Comparison of ENCODE assay signal across 8 mouse cellular contexts in the genomic region with DNA sequence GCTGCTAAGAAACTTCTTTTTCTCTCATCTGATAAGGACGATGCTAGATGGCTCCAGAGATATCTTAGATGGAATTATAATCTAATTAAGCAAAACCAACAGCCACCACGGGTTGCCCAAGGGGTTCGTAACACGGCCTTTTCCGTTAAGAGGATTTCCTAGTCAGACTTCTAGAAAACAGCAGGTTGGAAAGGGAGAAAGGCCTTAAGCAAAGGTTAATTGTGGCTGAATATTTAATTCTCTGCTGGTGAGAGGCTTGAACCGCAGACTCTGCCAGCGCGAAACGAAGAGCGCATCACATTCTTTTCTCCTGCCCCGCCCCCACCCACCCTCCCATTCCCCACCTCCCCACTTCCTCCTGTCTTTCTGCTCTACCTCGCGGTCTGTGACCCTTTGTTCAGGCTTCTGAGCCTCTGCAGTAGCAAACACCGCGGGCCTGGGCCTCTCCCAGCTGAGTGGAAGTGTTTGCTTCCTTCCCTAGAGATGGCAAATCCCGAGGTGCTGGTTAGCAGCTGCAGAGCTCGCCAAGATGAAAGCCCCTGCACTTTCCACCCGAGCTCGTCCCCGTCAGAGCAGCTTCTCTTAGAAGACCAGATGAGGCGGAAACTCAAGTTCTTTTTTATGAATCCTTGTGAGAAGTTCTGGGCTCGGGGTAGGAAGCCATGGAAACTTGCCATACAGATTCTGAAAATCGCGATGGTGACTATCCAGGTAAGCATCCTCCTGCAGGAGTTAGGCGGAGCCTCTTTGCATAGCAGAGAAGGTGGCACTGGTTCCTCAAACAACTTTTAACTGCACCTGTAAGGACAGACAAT. TPM values are rescaled to one million over a fixed set of nuclear protein-coding genes. Genes with fewer than 3 reads are reported as not detected.
DNase-seq lines count a peak whose midpoint lies in the region; ATAC-seq and TF ChIP-seq lines count a peak whose summit lies in the region.

No protein-coding gene starts in this region.

- H3K36me3 ChIP-seq in heart, embryonic 10.5 days: no peaks in the 10 kb centered on the region
- no peaks in the 10 kb centered on the region for H3K36me3 ChIP-seq in midbrain, postnatal 0 days (ENCODE audit: insufficient read depth, low read length)

- no peak overlapping the region for H3K9ac ChIP-seq in midbrain, postnatal 0 days (replicated peaks; ENCODE audit: low read length, poor library complexity, severe bottlenecking)

- peak overlapping the region; percentile 57 for H3K4me3 ChIP-seq in heart, embryonic 10.5 days
- H3K4me3 ChIP-seq in midbrain, postnatal 0 days (ENCODE audit: low read depth, low read length): no peak overlapping the region
- no peak overlapping the region for H3K4me3 ChIP-seq in gastrocnemius, adult 2 months

- 7% methylated on average over 25 of the region's 25 CpGs for WGBS in heart, embryonic 10.5 days
- 9% methylated on average over 25 of the region's 25 CpGs for WGBS in midbrain, postnatal 0 days

- DNase-seq in heart, embryonic 10.5 days (ENCODE audit: low spot score): no peak
- DNase-seq in heart, postnatal 10 days: no peak
- DNase-seq in embryo, embryonic 10 days (ENCODE audit: low spot score): peak; percentile 70
- peak; percentile 66 for DNase-seq in induced T-regulatory cell, adult 2 months (ENCODE audit: low read depth)
- peak; percentile 11 for DNase-seq in midbrain, postnatal 0 days (ENCODE audit: low spot score)
- no peak for DNase-seq in layer of hippocampus, postnatal 25 days (ENCODE audit: extremely low spot score in 1 of 2, low spot score in 1 of 2)
- no peak for DNase-seq in urinary bladder, adult 2 months (ENCODE audit: low spot score)
- DNase-seq in gastrocnemius, adult 2 months: no peak

- H3K9me3 ChIP-seq in heart, embryonic 10.5 days: no peaks in the 10 kb centered on the region
- H3K9me3 ChIP-seq in midbrain, postnatal 0 days (ENCODE audit: low read length): no peaks in the 10 kb centered on the region

- peaks cover 22% of the 10 kb centered on the region for H3K4me1 ChIP-seq in heart, embryonic 10.5 days
- no peaks in the 10 kb centered on the region; the same call in 1 of the 2 replicates for H3K4me1 ChIP-seq in midbrain, postnatal 0 days (ENCODE audit: insufficient read depth, low read length)

- peaks cover 37% of the 10 kb centered on the region for H3K27me3 ChIP-seq in heart, embryonic 10.5 days (ENCODE audit: insufficient read depth, poor library complexity, severe bottlenecking)
- peaks cover 10% of the 10 kb centered on the region for H3K27me3 ChIP-seq in midbrain, postnatal 0 days (ENCODE audit: insufficient read depth, low read length)

- peak overlapping the region; percentile 85 for H3K27ac ChIP-seq in heart, embryonic 10.5 days
- no peak overlapping the region for H3K27ac ChIP-seq in midbrain, postnatal 0 days (ENCODE audit: low read depth, low read length)
- no peak overlapping the region for H3K27ac ChIP-seq in gastrocnemius, adult 2 months

- intact Hi-C loops in heart, postnatal 10 days (cut with DNase I): no loop called here
- intact Hi-C loops in gastrocnemius, adult 2 months (cut with DNase I): no loop called here

- peak overlapping the region; percentile 24 for H3K4me2 ChIP-seq in midbrain, postnatal 0 days (ENCODE audit: low read depth, low read length, poor library complexity, severe bottlenecking)

- no peak for TF ChIP-seq CTCF in midbrain, postnatal 0 days (IDR thresholded peaks at IDR 0.05)
- TF ChIP-seq CTCF in gastrocnemius, adult 2 months (IDR thresholded peaks at IDR 0.05): no peak

- ATAC-seq in midbrain, postnatal 0 days (ENCODE audit: low FRiP score): no peak

RNA-seq across cellular contexts. Expression of a gene that starts 4.3 kb away (rescaled TPM):
- polyA plus RNA-seq in heart, embryonic 10.5 days (2016; fragmentation: Nextera tagmentation; extraction: Ambion mirVana): 1.5 and 3.6 TPM in 2 replicates
- total RNA-seq in heart, postnatal 10 days (2021): not detected
- 0.09 and 0.38 TPM in 2 replicates for total RNA-seq in midbrain, postnatal 0 days (2014; rRNA removed)
- 0.29 and 0.38 TPM in 2 replicates for polyA plus RNA-seq in midbrain, postnatal 0 days (2015; fragmentation: Nextera tagmentation; extraction: Ambion mirVana)
- not detected for total RNA-seq in layer of hippocampus, postnatal 25 days (2021)
- polyA plus RNA-seq in urinary bladder, adult 2 months (2012; rRNA removed): 0.01 and 0.12 TPM in 2 replicates
- not detected for total RNA-seq in gastrocnemius, adult 2 months (2021)

RNA-seq across cellular contexts. Expression of a gene that starts 13.6 kb away (rescaled TPM):
- 0.38 and 0.48 TPM in 2 replicates for polyA plus RNA-seq in heart, embryonic 10.5 days (2016; fragmentation: Nextera tagmentation; extraction: Ambion mirVana)
- not detected for total RNA-seq in heart, postnatal 10 days (2021)
- total RNA-seq in midbrain, postnatal 0 days (2014; rRNA removed): 0.80 and 1.3 TPM in 2 replicates
- polyA plus RNA-seq in midbrain, postnatal 0 days (2015; fragmentation: Nextera tagmentation; extraction: Ambion mirVana): 1.0 and 1.1 TPM in 2 replicates
- total RNA-seq in layer of hippocampus, postnatal 25 days (2021): under 1 TPM; 0.54 TPM
- 0.15 and 0.25 TPM in 2 replicates for polyA plus RNA-seq in urinary bladder, adult 2 months (2012; rRNA removed)
- total RNA-seq in gastrocnemius, adult 2 months (2021): not detected

RNA-seq across cellular contexts. Expression of a gene that starts 28.1 kb away (rescaled TPM):
- 0.18 and 0.44 TPM in 2 replicates for polyA plus RNA-seq in heart, embryonic 10.5 days (2016; fragmentation: Nextera tagmentation; extraction: Ambion mirVana)
- under 1 TPM; 0.29 to 0.72 TPM for total RNA-seq in heart, postnatal 10 days (2021)
- 0.16 TPM in 1 of 2 replicates, not detected in the other for total RNA-seq in midbrain, postnatal 0 days (2014; rRNA removed)
- polyA plus RNA-seq in midbrain, postnatal 0 days (2015; fragmentation: Nextera tagmentation; extraction: Ambion mirVana): 0.09 and 0.43 TPM in 2 replicates
- not detected for total RNA-seq in layer of hippocampus, postnatal 25 days (2021)
- polyA plus RNA-seq in urinary bladder, adult 2 months (2012; rRNA removed): 1.3 TPM in 2 replicates
- under 1 TPM in 1 of 2 experiments, not detected in 1; 0.74 TPM for total RNA-seq in gastrocnemius, adult 2 months (2021)

Comparison
In these comparisons a context has a peak if more than half of its experiments do, and no peak if none do; other contexts are left out.
1. DNase-seq: peak in embryo, embryonic 10 days (single experiment), induced T-regulatory cell, adult 2 months (single experiment) and midbrain, postnatal 0 days (single experiment); none in heart, embryonic 10.5 days (single experiment), heart, postnatal 10 days (0 of 2), layer of hippocampus, postnatal 25 days (0 of 2), urinary bladder, adult 2 months (single experiment) and gastrocnemius, adult 2 months (single experiment).